Mouse (Mus musculus): ENCODE measurements around the gene Myo1c. TPM values are rescaled to one million over a fixed set of nuclear protein-coding genes. Genes with fewer than 3 reads are reported as not detected.

Gene Myo1c
- polyA plus RNA-seq, 1 experiment from 2014 or later: 70.5 TPM

GRCm38 (mm10) chr11:75671426-75672180 is 21.3 kb downstream of the Myo1c start:
- H3K4me1 ChIP-seq (ENCODE audit: control insufficient read depth, insufficient read depth, low read length): no peaks in the 10 kb centered on the region
- H3K9me3 ChIP-seq (replicated peaks; ENCODE audit: control insufficient read depth, low read length): no peaks in the 10 kb centered on the region
- no peak overlapping the region for H3K4me3 ChIP-seq (replicated peaks; ENCODE audit: low read length)
- no peak overlapping the region for H3K27ac ChIP-seq (ENCODE audit: low read length)
- peaks cover 8% of the 10 kb centered on the region; the same call in 1 of the 2 replicates for H3K36me3 ChIP-seq (ENCODE audit: control insufficient read depth, insufficient read depth, low read length)
- no peak for ATAC-seq (ENCODE audit: insufficient read depth, low FRiP score)
- H3K27me3 ChIP-seq (ENCODE audit: control insufficient read depth, insufficient read depth, low read length): no peaks in the 10 kb centered on the region
- H3K9ac ChIP-seq (ENCODE audit: low read length): no peak overlapping the region
- 81% methylated on average over 22 of the region's 22 CpGs for WGBS
- H3K4me2 ChIP-seq (ENCODE audit: low read depth, low read length): no peak overlapping the region

- Histone ChIP-seq H3K36me3 (ENCODE audit: control insufficient read depth, insufficient read depth, low read length) (peaks cover 6% of the 10 kb centered on the region; the same call in 1 of the 2 replicates), H3K27ac (ENCODE audit: low read length) (no peak overlapping the region), H3K27me3 (ENCODE audit: control insufficient read depth, insufficient read depth, low read length) (no peaks in the 10 kb centered on the region), H3K9me3 (replicated peaks; ENCODE audit: control insufficient read depth, low read length) (no peaks in the 10 kb centered on the region), H3K4me2 (ENCODE audit: low read depth, low read length) (no peak overlapping the region), H3K4me1 (ENCODE audit: control insufficient read depth, insufficient read depth, low read length) (no peaks in the 10 kb centered on the region), H3K4me3 (replicated peaks; ENCODE audit: low read length) (no peak overlapping the region), H3K9ac (ENCODE audit: low read length) (no peak overlapping the region)
- WGBS: 91% methylated on average over 5 of the region's 5 CpGs
- ATAC-seq (ENCODE audit: insufficient read depth, low FRiP score): no peak
Measured at GRCm38 (mm10) chr11:75673411-75673810, 23.1 kb downstream of the Myo1c start.

- Histone ChIP-seq H3K36me3 (ENCODE audit: control insufficient read depth, insufficient read depth, low read length) (peaks cover 6% of the 10 kb centered on the region; the same call in 1 of the 2 replicates), H3K9ac (ENCODE audit: low read length) (no peak overlapping the region), H3K4me2 (ENCODE audit: low read depth, low read length) (no peak overlapping the region), H3K9me3 (replicated peaks; ENCODE audit: control insufficient read depth, low read length) (no peaks in the 10 kb centered on the region), H3K27me3 (ENCODE audit: control insufficient read depth, insufficient read depth, low read length) (no peaks in the 10 kb centered on the region), H3K4me3 (replicated peaks; ENCODE audit: low read length) (no peak overlapping the region), H3K4me1 (ENCODE audit: control insufficient read depth, insufficient read depth, low read length) (no peaks in the 10 kb centered on the region), H3K27ac (ENCODE audit: low read length) (no peak overlapping the region)
- no peak for ATAC-seq (ENCODE audit: insufficient read depth, low FRiP score)
- WGBS: 68% methylated on average over 3 of the region's 3 CpGs
Measured at GRCm38 (mm10) chr11:75674875-75675274, 24.6 kb downstream of the Myo1c start.

GRCm38 (mm10) chr11:75677881-75678746 is 27.8 kb downstream of the Myo1c start:
- 82% methylated on average over 3 of the region's 3 CpGs for WGBS
- peak overlapping the region; percentile 97 for H3K9ac ChIP-seq (ENCODE audit: low read length)
- H3K4me3 ChIP-seq (replicated peaks; ENCODE audit: low read length): peak overlapping the region; percentile 99
- no peak for ATAC-seq (ENCODE audit: insufficient read depth, low FRiP score)
- H3K4me1 ChIP-seq (ENCODE audit: control insufficient read depth, insufficient read depth, low read length): peaks cover 18% of the 10 kb centered on the region
- no peaks in the 10 kb centered on the region for H3K27me3 ChIP-seq (ENCODE audit: control insufficient read depth, insufficient read depth, low read length)
- peak overlapping the region; percentile 76 for H3K27ac ChIP-seq (ENCODE audit: low read length)
- H3K36me3 ChIP-seq (ENCODE audit: control insufficient read depth, insufficient read depth, low read length): no peaks in the 10 kb centered on the region
- H3K4me2 ChIP-seq (ENCODE audit: low read depth, low read length): peak overlapping the region; percentile 62
- no peaks in the 10 kb centered on the region for H3K9me3 ChIP-seq (replicated peaks; ENCODE audit: control insufficient read depth, low read length)

- H3K9me3 ChIP-seq (replicated peaks; ENCODE audit: control insufficient read depth, low read length): no peaks in the 10 kb centered on the region
- 0 out of 2 replicates have a peak, but pooled peaks cover 1% of the 10 kb centered on the region for H3K36me3 ChIP-seq (ENCODE audit: control insufficient read depth, insufficient read depth, low read length)
- H3K4me1 ChIP-seq (ENCODE audit: control insufficient read depth, insufficient read depth, low read length): peaks cover 18% of the 10 kb centered on the region
- H3K4me3 ChIP-seq (replicated peaks; ENCODE audit: low read length): peak within 1 kb of the TSS; percentile 99
- no peaks in the 10 kb centered on the region for H3K27me3 ChIP-seq (ENCODE audit: control insufficient read depth, insufficient read depth, low read length)
- H3K27ac ChIP-seq (ENCODE audit: low read length): peak within 1 kb of the TSS; percentile 97
- ATAC-seq (ENCODE audit: insufficient read depth, low FRiP score): peak; percentile 98
- under 1% methylated on average over 55 of the region's 55 CpGs for WGBS
- peak within 1 kb of the TSS; percentile 84 for H3K4me2 ChIP-seq (ENCODE audit: low read depth, low read length)
- H3K9ac ChIP-seq (ENCODE audit: low read length): peak within 1 kb of the TSS; percentile 97
Measured at GRCm38 (mm10) chr11:75678747-75679438, 28.6 kb downstream of the Myo1c start, which contains the start of gene Crk. Gene Crk (plus strand): TSS chr11:75679259.

GRCm38 (mm10) chr11:75679439-75680171 is 29.3 kb downstream of the Myo1c start:
- Histone ChIP-seq H3K4me1 (ENCODE audit: control insufficient read depth, insufficient read depth, low read length) (peaks cover 18% of the 10 kb centered on the region), H3K27ac (ENCODE audit: low read length) (peak overlapping the region; percentile 97), H3K9ac (ENCODE audit: low read length) (peak overlapping the region; percentile 97), H3K36me3 (ENCODE audit: control insufficient read depth, insufficient read depth, low read length) (0 out of 2 replicates have a peak, but pooled peaks cover 6% of the 10 kb centered on the region), H3K27me3 (ENCODE audit: control insufficient read depth, insufficient read depth, low read length) (no peaks in the 10 kb centered on the region), H3K9me3 (replicated peaks; ENCODE audit: control insufficient read depth, low read length) (no peaks in the 10 kb centered on the region), H3K4me3 (replicated peaks; ENCODE audit: low read length) (peak overlapping the region; percentile 99), H3K4me2 (ENCODE audit: low read depth, low read length) (peak overlapping the region; percentile 84)
- ATAC-seq (ENCODE audit: insufficient read depth, low FRiP score): peak; percentile 73
- WGBS: under 1% methylated on average over 43 of the region's 43 CpGs

- no peak for ATAC-seq (ENCODE audit: insufficient read depth, low FRiP score)
- 94% methylated on average over 5 of the region's 5 CpGs for WGBS
- Histone ChIP-seq H3K9ac (ENCODE audit: low read length) (no peak overlapping the region), H3K9me3 (replicated peaks; ENCODE audit: control insufficient read depth, low read length) (no peaks in the 10 kb centered on the region), H3K4me1 (ENCODE audit: control insufficient read depth, insufficient read depth, low read length) (peaks cover 18% of the 10 kb centered on the region), H3K27me3 (ENCODE audit: control insufficient read depth, insufficient read depth, low read length) (no peaks in the 10 kb centered on the region), H3K36me3 (ENCODE audit: control insufficient read depth, insufficient read depth, low read length) (peaks cover 6% of the 10 kb centered on the region; the same call in 1 of the 2 replicates), H3K4me2 (ENCODE audit: low read depth, low read length) (no peak overlapping the region), H3K27ac (ENCODE audit: low read length) (no peak overlapping the region), H3K4me3 (replicated peaks; ENCODE audit: low read length) (no peak overlapping the region)
Measured at GRCm38 (mm10) chr11:75684462-75684861, 34.2 kb downstream of the Myo1c start.

GRCm38 (mm10) chr11:75684956-75685355 is 34.7 kb downstream of the Myo1c start:
- Histone ChIP-seq H3K4me3 (replicated peaks; ENCODE audit: low read length) (no peak overlapping the region), H3K27ac (ENCODE audit: low read length) (no peak overlapping the region), H3K36me3 (ENCODE audit: control insufficient read depth, insufficient read depth, low read length) (peaks cover 6% of the 10 kb centered on the region; the same call in 1 of the 2 replicates), H3K9ac (ENCODE audit: low read length) (no peak overlapping the region), H3K27me3 (ENCODE audit: control insufficient read depth, insufficient read depth, low read length) (no peaks in the 10 kb centered on the region), H3K4me2 (ENCODE audit: low read depth, low read length) (no peak overlapping the region), H3K4me1 (ENCODE audit: control insufficient read depth, insufficient read depth, low read length) (peaks cover 18% of the 10 kb centered on the region), H3K9me3 (replicated peaks; ENCODE audit: control insufficient read depth, low read length) (no peaks in the 10 kb centered on the region)
- no peak for ATAC-seq (ENCODE audit: insufficient read depth, low FRiP score)
- 66% methylated on average over 2 of the region's 2 CpGs for WGBS

All from stomach, embryonic 16.5 days (tissue).